In genomic region chr11:54988754-54989349, GRCm38 (mm10) we compare ENCODE assay signal across 17 mouse cellular contexts. TPM values are rescaled to one million over a fixed set of nuclear protein-coding genes. Genes with fewer than 3 reads are reported as not detected.
DNase-seq lines count a peak whose midpoint lies in the region; ATAC-seq and TF ChIP-seq lines count a peak whose summit lies in the region.
"Had no signal": no experiment of that assay in that cellular context is flagged by ENCODE, and none has a peak within 500 bp of the region (broad histone marks: within the 10 kb centered on the region; RNA-seq: fewer than 3 reads in every experiment).

No protein-coding gene starts in this region.

- H3K4me3 ChIP-seq in neural tube, embryonic 15.5 days (replicated peaks): no peak overlapping the region
- no peak overlapping the region for H3K4me3 ChIP-seq in bone marrow, adult 2 months (replicated peaks; ENCODE audit: control insufficient read depth, low read depth, low read length)
- H3K4me3 ChIP-seq: embryonic facial prominence, embryonic 13.5 days; forebrain, embryonic 13.5 days; heart, embryonic 12.5 days had no signal

- no peak for TF ChIP-seq CTCF in bone marrow, adult 2 months (IDR thresholded peaks at IDR 0.05; ENCODE audit: control insufficient read depth, insufficient read depth, low read length)

- H3K4me2 ChIP-seq in neural tube, embryonic 15.5 days: no peak overlapping the region
- H3K4me2 ChIP-seq: embryonic facial prominence, embryonic 13.5 days; forebrain, embryonic 13.5 days; heart, embryonic 12.5 days had no signal

- 0 out of 2 replicates have a peak, but pooled peaks cover 6% of the 10 kb centered on the region for H3K36me3 ChIP-seq in neural tube, embryonic 15.5 days
- peaks cover 8% of the 10 kb centered on the region for H3K36me3 ChIP-seq in splenic B cell, adult 2 months (ENCODE audit: control insufficient read depth, insufficient read depth, low read length, poor library complexity, severe bottlenecking)

- 63% methylated on average over 8 of the region's 8 CpGs for WGBS in neural tube, embryonic 15.5 days
- 79% methylated on average over 8 of the region's 8 CpGs for WGBS in bone marrow, adult 2 months

- DNase-seq in neural tube, embryonic 10.5 days (ENCODE audit: extremely low spot score, low spot score): no peak
- DNase-seq in splenic B cell, adult 2 months (ENCODE audit: low read depth, low spot score): peak; percentile 48
- no peak for DNase-seq in heart, postnatal 4 days
- DNase-seq in layer of hippocampus, postnatal 25 days (ENCODE audit: extremely low spot score in 1 of 2, low spot score in 1 of 2): no peak
- DNase-seq: adrenal gland, postnatal 10 days; cerebellum, adult 11-12 months; cerebellum, adult 9-10 months; forebrain, postnatal 0 days; gastrocnemius, postnatal 14 days had no signal

- H3K9ac ChIP-seq in neural tube, embryonic 15.5 days (replicated peaks): no peak overlapping the region
- H3K9ac ChIP-seq: embryonic facial prominence, embryonic 13.5 days; forebrain, embryonic 13.5 days; forebrain, postnatal 0 days; heart, embryonic 12.5 days had no signal

- ATAC-seq in neural tube, embryonic 15.5 days (ENCODE audit: low FRiP score): no peak
- peak; percentile 22; the same call in 1 of the 2 replicates for ATAC-seq in megakaryocyte progenitor cell, adult 5-6 weeks (replicated peaks; ENCODE audit: poor library complexity)
- ATAC-seq: CD4-positive, CD25-positive, alpha-beta regulatory T cell, adult 4 months; forebrain, embryonic 13.5 days; forebrain, postnatal 0 days; hindbrain, postnatal 0 days had no signal

- H3K27ac ChIP-seq in neural tube, embryonic 15.5 days (replicated peaks): peak overlapping the region; percentile 45; the same call in 1 of the 2 replicates
- H3K27ac ChIP-seq in bone marrow, adult 2 months (ENCODE audit: control insufficient read depth, insufficient read depth, low read depth, low read length, poor library complexity): peak overlapping the region; percentile 30; the same call in 1 of the 2 replicates
- H3K27ac ChIP-seq: embryonic facial prominence, embryonic 13.5 days; forebrain, embryonic 13.5 days; hindbrain, postnatal 0 days had no signal

- H3K9me3 ChIP-seq in neural tube, embryonic 15.5 days (replicated peaks): no peaks in the 10 kb centered on the region
- H3K9me3 ChIP-seq: embryonic facial prominence, embryonic 13.5 days; forebrain, embryonic 13.5 days; heart, embryonic 12.5 days had no signal

- TF ChIP-seq POLR2A in bone marrow, adult 2 months (IDR thresholded peaks at IDR 0.05; ENCODE audit: borderline replicate concordance, control insufficient read depth, low read depth, low read length): no peak

- H3K27me3 ChIP-seq in neural tube, embryonic 15.5 days (replicated peaks): no peaks in the 10 kb centered on the region
- no peaks in the 10 kb centered on the region for H3K27me3 ChIP-seq in splenic B cell, adult 2 months (ENCODE audit: control insufficient read depth, insufficient read depth, low read length, poor library complexity, severe bottlenecking)
- H3K27me3 ChIP-seq: embryonic facial prominence, embryonic 13.5 days; forebrain, embryonic 13.5 days; heart, embryonic 12.5 days had no signal

- H3K4me1 ChIP-seq in neural tube, embryonic 15.5 days: peaks cover 6% of the 10 kb centered on the region; the same call in 1 of the 2 replicates
- H3K4me1 ChIP-seq in bone marrow, adult 2 months (ENCODE audit: control insufficient read depth, insufficient read depth, low read length): peaks cover 2% of the 10 kb centered on the region; the same call in 1 of the 2 replicates
- H3K4me1 ChIP-seq: embryonic facial prominence, embryonic 13.5 days; forebrain, embryonic 13.5 days had no signal

RNA-seq across cellular contexts. Expression of gene Tnip1, which starts 26.1 kb away (rescaled TPM):
- 20.0 and 23.2 TPM in 2 replicates for polyA plus RNA-seq in neural tube, embryonic 15.5 days (2015; fragmentation: Nextera tagmentation; extraction: Ambion mirVana)
- polyA plus RNA-seq in bone marrow, adult 2 months (2011; ENCODE audit: insufficient read depth, insufficient read length, low replicate concordance, missing spikeins): 10.1 and 22.5 TPM in 2 replicates
- 27.6 and 31.8 TPM in 2 replicates for total RNA-seq in megakaryocyte progenitor cell, adult 5-6 weeks (2015)
- 33.8 and 38.6 TPM in 2 replicates for total RNA-seq in megakaryocyte progenitor cell, adult 5-6 weeks (2017)
- 10 to 100 TPM; 29.5 to 33.7 TPM for total RNA-seq in heart, postnatal 4 days (2021)
- 10 to 100 TPM; 33.1 to 38.0 TPM for total RNA-seq in layer of hippocampus, postnatal 25 days (2021)

RNA-seq across cellular contexts. Expression of gene Anxa6, which starts 44.4 kb away (rescaled TPM):
- 98.4 and 142 TPM in 2 replicates for polyA plus RNA-seq in neural tube, embryonic 15.5 days (2015; fragmentation: Nextera tagmentation; extraction: Ambion mirVana)
- polyA plus RNA-seq in bone marrow, adult 2 months (2011; ENCODE audit: insufficient read depth, insufficient read length, low replicate concordance, missing spikeins): 17.6 and 30.5 TPM in 2 replicates
- total RNA-seq in megakaryocyte progenitor cell, adult 5-6 weeks (2015): 35.7 and 37.4 TPM in 2 replicates
- total RNA-seq in megakaryocyte progenitor cell, adult 5-6 weeks (2017): 63.2 and 82.4 TPM in 2 replicates
- total RNA-seq in heart, postnatal 4 days (2021): 100 to 1,000 TPM; 355 to 365 TPM
- total RNA-seq in layer of hippocampus, postnatal 25 days (2021): 10 to 100 TPM; 95.7 to 97.1 TPM
